Mouse (Mus musculus): ENCODE results near the gene Plekho1.

Plekho1 gene

GRCm38 (mm10) chr3:95950763-95951551, 44.8 kb downstream of the Plekho1 start:
- DNase-seq (ENCODE audit: low read depth, low spot score), result peak; percentile 92

- no peak for DNase-seq (ENCODE audit: low read depth, low spot score)
These were observed 47.5 kb downstream of the Plekho1 start for GRCm38 (mm10) chr3:95948325-95948724.

DNA sequence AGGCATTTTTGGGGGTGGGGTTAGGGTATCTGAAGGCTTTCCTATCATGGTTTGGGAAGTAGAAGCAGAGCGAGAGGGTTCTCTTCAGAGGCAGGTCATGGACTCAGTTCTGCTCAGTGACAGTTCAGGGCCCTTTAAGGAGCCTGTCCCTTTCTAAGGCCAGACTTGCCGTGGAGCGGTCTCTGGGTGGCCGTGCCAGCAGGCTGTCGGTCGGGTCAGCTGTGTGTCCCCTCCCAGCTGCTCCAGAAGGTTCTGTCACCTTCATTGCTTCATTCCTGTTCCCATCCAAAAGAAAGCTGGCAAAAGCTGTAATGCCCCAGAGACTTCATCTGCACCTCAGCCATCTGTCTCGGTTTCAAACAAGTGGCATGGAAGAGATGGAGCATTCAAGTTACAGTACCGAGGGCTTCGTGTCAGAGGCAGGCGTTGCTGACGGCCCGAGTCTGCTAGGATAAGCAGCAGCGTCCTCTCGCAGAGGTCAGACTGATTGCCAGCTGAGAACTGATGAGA, 50.0 kb downstream of the Plekho1 start:
- DNase-seq (ENCODE audit: low read depth, low spot score), result no peak

DNA sequence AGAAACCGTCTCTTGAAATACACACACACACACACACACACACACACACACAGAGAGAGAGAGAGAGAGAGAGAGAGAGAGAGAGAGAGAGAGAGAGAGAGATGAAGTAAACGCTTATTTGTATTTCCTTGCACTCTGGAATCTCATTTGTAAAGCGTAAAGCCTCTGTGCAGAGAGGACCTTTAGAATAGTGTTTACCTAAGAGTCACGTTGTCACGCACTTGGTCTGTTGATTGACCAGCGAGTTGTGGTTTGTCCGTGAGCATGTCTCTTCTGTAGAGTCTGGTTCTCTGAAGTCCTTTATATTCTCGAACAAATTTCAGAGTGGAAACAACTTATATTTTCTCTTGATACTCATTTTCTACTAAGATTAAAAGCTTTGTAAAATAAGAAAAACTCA, 51.1 kb downstream of the Plekho1 start:
- no peak for DNase-seq (ENCODE audit: low read depth, low spot score)

- DNase-seq (ENCODE audit: low read depth, low spot score), result peak; percentile 59
These were observed 52.6 kb downstream of the Plekho1 start for GRCm38 (mm10) chr3:95943226-95943625.

DNA sequence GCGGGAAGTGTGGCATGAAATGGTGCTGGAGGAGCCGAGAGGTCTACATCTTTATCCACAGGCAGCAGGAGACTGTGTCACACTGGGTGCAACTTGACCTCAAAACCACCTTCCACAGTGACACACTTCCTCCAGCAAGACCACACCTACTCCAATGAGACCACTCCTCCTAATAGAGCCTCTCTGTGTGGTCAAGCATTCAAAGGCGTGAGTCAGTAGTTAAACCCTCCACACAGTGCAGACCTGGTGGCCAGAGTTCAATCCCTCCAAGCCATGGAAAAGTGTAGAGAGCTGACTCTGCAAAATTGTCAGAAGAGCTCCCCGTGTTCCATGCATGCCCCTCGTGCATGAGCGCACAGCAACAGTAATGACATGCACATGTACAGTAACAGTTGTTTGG, 53.1 kb downstream of the Plekho1 start:
- peak; percentile 89 for DNase-seq (ENCODE audit: low read depth, low spot score)

- DNase-seq (ENCODE audit: low read depth, low spot score), result peak; percentile 75
These were observed 57.0 kb downstream of the Plekho1 start for GRCm38 (mm10) chr3:95938835-95939234.

Measured in R1 (cell line).